Mouse (Mus musculus) adrenal gland, adult 10 weeks (tissue): ENCODE data around the gene Serpine1. TPM values are rescaled to one million over a fixed set of nuclear protein-coding genes. Genes with fewer than 3 reads are reported as not detected.

Experiments used
- polyA plus RNA-seq: library from polyadenylated mRNA; stranded (reverse); fragments of 350-450 nt; fragmentation: Illumina TruSeq; extraction: RNeasy Lipid Tissue Mini Kit (QIAGEN cat#74804); gene quantifications from one replicate; pipeline ENCODE4 v1.2.3, GENCODE M21; 2014; ENCODE audit warnings: low read depth, low replicate concordance

The Serpine1 gene
- 5.0 TPM for polyA plus RNA-seq

DNA sequence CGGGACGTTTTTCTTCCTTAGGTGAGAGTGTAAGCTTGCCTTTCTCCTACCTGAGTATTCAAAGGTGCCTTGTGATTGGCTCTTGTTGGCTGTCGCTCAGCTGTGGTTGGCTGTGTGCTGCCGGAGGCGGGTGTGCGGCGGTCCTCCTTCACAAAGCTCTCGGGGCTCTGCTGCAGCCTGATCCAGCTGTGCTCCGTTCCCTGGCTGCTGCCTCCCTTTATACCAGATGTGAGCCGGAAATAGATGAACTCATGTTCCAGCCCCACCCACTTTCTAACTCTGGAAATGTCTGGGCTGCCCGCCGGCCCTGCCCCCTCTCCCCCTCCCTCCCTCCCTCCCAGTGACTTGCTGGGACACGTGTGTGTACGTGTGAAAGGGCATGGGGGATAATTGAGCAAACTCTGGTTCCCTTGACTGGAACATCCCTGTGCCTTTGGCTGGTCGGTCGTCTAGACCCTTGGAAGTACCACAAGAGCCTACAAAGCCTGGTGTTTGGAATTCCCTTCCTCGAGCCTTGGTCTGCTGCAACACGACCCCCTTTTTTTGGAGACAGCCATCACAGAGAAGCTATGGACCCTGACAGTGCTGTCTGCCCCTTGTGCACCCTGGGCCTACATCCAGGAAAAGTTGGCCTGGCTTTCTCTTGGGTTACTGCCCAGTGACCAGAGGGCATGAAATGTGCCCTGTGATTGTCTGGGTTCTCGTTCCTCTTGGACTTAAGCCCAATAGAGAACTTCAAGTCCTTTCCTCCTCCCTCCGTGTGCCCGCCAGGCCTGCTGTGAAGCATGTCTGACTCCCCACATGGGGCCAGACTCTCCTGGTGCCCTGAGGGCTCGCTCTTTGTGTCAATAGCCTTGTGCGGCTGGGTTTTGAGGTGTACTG, at the start of gene Serpine1:
TSS of gene Serpine1 (minus strand) at position 190 of the 882 bp plus-strand sequence.

DNA sequence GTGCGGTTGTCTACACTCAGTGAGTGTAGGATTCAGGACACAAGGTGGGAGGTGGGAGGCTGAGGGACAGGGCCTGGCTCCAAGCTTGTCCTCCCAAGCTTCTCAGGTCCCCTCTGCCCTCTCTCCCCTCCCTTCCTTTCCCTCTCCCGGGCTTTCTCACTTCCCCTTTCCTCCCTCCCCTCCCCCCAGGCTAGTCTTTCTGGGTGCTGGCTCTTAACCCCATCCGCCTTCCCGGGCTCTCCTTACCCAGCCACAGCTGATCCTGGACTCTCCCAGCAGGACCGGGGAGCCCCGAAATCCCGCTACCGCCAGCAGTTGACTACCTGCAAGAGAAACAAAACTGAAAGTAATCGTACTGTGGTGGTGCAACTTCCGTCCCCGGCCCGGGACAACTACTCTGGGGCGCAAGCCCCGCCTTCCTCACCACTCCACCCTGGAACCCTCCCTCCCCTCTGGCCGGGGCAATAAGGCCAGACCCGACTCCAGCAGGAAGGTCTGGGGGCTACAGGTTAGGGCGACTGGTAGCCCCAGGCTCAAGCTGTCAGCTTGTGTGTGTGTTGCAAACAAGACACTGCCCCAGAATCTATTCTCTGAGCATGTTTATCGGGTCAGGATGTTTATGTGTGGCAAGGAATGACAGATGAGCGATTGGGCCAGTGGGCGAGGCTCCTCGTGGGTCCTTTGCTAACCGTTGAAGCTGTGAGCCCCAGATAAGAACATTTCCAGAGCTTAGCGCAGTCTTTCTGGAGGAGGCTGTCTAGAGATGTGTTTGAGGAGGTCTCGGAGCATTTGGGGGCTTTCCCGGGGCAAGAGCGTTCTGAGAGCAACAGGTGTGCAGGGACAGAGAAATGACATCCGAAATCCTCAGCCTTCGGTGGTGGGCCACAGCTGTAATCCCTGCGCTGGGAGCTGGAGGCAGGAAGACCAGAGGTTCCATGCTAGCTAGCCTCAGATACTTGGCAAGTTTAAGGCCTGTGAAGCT, 44.1 kb upstream of the Serpine1 start, which contains the start of gene Trim56:
TSS of gene Trim56 (minus strand) at position 344 of the 982 bp plus-strand sequence.

DNA sequence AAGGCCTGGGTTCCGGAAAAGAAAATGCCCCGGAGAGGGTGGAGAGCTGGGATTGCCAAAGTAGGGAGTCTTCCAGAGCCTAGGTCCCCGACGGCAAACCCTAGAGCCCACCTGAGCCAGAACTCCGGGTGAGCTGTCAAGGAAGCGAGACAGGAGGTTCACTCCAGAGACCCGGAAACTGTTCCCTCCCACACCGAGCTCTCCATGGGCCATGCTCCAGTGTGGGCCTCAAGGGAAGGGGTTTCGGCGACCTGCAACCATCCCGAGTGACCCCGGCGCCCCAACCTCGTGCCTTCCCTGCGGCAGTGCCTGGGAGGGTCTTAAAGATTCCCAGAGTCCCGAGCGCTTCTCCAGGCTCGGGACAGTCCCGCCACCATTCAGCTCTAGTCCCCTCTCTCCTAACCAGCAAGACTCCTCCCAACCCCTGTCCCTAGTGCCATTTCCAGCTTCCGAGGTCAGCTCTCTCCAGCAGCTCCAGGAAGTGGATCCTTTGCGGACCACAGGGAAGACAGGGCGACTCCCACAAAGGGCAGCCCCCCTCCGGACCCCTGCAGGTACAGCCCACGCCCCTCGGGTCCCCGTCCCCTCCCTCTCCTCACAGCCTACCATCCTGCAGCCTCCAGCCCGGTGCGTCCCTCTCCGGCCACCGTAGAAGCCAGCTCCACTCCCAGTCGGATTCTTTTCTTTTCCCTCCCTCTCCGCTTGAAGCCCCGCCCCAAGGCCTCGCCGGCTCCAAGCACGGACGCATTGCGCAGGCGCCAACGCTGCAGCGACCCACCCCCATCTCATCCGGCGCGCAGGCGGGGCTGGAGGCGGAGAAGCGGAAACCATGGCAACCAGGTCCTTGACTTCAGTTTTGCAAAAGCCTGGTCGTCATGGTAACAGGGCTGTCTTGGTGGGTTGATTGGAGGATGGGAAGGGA, 26.4 kb downstream of the Serpine1 start, which contains the start of gene Ap1s1:
TSS of gene Ap1s1 (minus strand) at position 734 of the 922 bp plus-strand sequence.

DNA sequence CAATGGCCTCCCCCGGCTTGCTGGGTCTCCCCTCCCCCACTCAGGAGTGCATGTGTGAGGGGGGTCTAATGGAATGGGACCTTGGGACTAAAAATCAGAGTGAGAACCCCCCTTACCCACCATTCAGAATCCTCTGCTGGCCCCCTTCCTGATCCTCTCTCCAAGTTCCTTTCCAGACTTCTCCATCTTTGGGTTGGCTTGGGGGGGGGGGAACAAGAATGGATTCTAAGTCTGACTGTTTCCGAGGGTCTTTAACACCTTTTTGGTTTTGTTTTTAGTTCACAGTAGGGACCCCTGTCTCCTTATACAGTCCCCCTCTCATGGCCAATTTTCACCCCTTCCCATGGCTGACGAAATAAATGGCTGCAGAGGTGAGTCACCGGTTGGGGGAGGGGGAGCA, 46.0 kb downstream of the Serpine1 start, which contains the start of gene Vgf:
TSS of gene Vgf (plus strand) at position 301 of the 400 bp plus-strand sequence.

Other genes with a start within 250 kb of the Serpine1 start
- not detected for gene Col26a1, start 189.1 kb downstream of the Serpine1 start, polyA plus RNA-seq
- gene Ift22, start 164.1 kb downstream of the Serpine1 start, polyA plus RNA-seq = 4.3 TPM
- 9.0 TPM for gene Fis1, start 119.0 kb downstream of the Serpine1 start, polyA plus RNA-seq
- 3.3 TPM for gene Cldn15, start 105.7 kb downstream of the Serpine1 start, polyA plus RNA-seq
- gene Plod3, start 85.2 kb downstream of the Serpine1 start, polyA plus RNA-seq = 1.7 TPM
- gene Znhit1, start 84.2 kb downstream of the Serpine1 start, polyA plus RNA-seq = 5.1 TPM
- gene Vgf, start 45.9 kb downstream of the Serpine1 start, polyA plus RNA-seq = 0.23 TPM
- 21.2 TPM for gene Ap1s1, start 26.1 kb downstream of the Serpine1 start, polyA plus RNA-seq
- gene Trim56, start 43.9 kb upstream of the Serpine1 start, polyA plus RNA-seq = 37.8 TPM
- gene Muc3, start 77.1 kb upstream of the Serpine1 start, polyA plus RNA-seq = not detected
- gene Muc3a, start 140.1 kb upstream of the Serpine1 start, polyA plus RNA-seq = not detected
- gene Ache, start 215.3 kb upstream of the Serpine1 start, polyA plus RNA-seq = 0.17 TPM
- 5.9 TPM for gene Ufsp1, start 222.4 kb upstream of the Serpine1 start, polyA plus RNA-seq
- 25.4 TPM for gene Srrt, start 235.4 kb upstream of the Serpine1 start, polyA plus RNA-seq
- not detected for gene Trip6, start 242.1 kb upstream of the Serpine1 start, polyA plus RNA-seq